Mouse (Mus musculus) heart, adult 9 months (tissue): ENCODE measurements around the gene Lhfpl5.
"Not testable (repeated sequence)": the region's sequence is repeated elsewhere in the genome, so short reads cannot be mapped to it uniquely, and the experiment has no call there.

Experiments
- DNase-seq, 2 experiments: peaks; one replicate each; pipeline ENCODE4 v3.0.0; 2022; ENCODE audit warnings: low spot score in 2 of 2

The Lhfpl5 gene

DNA sequence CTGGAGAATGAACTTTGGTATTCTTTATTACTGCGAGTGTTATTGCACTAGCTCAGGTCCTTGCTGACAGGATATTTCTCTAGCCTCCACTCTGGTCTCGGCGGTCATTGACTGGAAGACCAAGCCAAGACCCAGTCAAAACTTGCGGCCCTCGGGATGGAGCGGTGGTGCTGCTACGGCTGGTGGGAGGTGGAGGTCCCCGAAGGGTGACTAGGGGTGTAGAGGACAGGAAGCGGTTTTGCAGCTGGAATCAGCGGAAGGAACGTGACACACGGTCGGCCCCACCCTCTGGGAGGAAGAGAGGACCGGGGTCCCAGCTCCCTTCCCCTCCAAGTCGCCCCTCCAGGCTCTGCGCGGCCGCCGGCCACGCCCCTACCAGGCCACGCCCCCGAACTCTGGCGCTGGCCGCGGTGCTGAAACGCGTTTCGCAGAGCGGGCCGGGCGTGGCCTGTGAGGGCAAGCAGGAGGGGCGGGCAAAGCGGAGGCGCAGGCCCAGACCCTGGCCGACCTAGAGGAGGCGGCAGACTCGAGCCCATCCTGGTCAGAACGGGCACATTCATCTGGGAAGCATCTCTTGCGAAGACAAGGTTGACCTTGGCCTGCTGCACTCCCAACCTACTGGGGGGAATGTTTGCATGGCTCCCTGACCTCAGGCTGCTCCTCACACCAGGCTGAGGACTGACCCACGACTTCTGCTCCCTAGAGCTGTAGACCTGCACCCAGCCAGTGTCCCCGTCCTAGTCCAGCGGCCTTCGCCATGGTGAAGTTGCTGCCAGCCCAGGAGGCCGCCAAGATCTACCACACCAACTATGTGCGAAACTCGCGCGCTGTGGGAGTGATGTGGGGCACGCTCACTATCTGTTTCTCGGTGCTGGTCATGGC lies at the start of gene Lhfpl5:
Gene Lhfpl5 (plus strand): TSS at position 398 of the 882 bp plus-strand sequence.
- no peak for DNase-seq

DNA sequence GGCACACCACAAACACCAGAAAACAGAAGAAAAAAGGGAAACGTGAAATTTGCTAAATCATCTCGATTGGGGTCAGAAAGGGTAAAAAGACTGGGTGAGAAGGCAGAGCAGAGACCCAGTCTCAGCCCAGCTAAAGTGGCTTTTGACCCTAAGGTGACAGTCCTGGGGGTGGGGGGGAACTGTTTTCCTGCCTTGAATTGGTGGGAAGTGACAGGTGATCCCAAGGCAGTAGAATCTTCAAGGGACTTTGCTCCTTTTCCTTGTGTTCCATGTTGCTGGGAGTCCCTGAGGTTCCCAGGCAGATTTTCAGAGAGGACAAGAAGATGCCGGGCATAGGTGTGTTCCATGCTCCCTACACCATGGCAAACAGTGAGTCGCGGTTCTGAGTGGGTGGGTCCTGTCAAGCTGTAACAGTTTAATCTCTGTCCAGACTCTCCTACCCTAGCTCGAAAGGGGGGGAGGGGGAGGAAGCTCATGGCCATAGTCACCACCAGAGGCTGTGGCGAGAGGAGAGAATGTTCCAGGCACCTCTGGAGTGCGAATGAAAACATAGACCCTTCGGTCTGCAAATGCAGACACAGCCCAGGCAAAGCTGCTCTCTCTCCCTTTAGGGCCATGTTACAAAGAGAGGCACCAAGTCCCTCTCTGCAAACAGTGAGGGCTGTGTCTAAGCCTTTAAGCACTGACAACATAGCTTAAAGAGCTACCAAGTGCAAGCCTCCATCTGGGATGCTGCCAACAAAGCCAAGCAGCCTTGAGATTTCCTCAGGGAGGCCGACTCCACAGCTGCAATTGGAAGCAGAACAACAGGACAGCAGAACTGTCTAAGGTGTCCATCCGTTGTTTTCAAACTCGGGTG lies 48.0 kb upstream of the Lhfpl5 start:
- DNase-seq: no peak

DNA sequence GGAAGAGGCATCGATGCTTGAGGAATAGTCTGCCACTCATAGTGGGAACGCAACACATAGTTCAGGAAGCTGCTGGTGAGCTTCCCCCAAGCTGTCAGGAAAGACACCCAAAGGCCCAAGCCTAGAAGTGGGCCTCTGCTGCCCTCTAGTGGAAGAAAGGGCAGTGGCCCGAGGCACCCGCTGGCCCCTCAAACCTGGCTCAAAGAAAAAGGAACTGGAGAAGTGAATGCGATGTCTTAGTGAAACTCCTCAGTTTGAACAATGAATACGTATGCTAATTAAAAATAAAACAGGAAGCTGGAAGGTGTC lies 47.4 kb upstream of the Lhfpl5 start:
- peak; percentile 76 to 85 for DNase-seq

DNA sequence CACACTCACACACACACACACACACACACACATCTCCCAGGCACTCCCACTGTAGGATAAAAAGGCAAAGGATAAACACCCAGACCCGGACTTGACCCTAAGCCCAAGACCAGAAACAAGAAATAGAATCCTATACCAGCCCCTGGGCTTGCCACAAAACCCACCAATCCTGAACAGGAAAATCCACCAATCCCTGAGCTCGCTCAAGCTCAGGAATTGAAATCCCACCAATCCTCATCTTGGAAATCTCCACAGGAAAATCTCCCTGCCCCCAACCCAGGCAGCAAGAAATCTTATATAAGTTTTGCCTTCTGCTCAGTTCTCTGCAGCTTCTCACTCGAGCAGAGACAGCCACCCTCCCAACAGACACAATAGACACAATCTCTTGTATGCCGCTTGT lies 46.3 kb upstream of the Lhfpl5 start:
- no peak for DNase-seq

DNA sequence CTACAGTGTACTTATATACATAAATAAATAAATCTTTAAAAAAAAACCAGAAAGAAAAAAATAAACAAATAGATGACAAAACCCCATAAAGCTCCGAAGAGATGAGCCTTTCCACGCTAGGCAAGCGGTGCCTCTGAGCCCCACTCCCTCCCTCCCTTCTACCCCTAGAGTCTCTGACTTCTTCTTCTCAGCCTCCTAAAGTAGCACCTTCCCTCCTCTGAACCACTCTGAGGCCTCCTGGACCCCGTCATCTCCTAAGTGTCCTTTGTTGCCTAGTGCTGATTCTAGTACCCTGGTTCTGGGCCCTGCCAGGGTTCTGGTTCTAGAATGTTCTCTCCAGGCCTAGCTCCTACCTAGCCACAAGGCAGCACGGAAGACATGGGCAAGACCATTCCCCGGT lies 44.9 kb upstream of the Lhfpl5 start, which contains the start of gene Armc12:
Gene Armc12 (plus strand): TSS at position 301 of the 400 bp plus-strand sequence.
- no peak for DNase-seq

DNA sequence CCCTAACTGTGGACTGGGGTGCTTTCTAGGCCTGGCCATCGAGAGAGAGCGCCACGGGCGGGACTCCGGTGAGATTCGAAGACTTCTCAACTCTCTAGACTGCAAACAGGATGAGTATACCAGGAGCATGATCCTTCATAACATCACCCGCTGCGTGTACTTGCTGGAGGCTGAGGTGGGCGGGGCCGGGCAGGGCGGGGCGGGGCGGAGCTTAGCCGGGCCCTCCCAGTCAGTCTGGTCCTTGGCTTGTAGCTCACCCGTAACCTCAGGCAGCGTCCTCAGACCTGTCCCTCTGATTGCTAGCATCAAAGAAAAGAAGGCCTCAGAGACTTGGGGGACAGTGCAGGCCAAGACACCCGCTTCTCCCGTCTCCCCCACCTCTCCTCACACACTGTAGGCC lies 43.5 kb upstream of the Lhfpl5 start:
- no peak for DNase-seq

DNA sequence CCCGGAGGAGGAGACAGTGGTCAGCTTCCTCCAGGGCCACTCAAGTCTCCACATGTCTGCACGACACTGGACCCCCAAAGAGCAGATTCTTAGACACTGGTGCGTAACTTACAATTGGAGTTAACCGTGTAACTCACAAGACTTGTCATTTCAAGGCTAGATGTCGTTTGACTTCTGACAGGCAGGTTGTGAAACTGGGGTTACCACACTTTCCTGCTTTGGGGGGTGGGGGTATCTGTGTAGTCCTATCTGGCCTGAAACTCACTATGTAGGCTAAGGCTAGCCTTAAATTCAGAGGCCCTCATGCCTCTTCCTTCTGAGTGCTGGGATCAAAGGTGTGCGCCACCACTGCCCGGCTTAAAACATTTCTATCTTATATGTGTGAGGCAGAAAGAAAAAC lies 42.9 kb upstream of the Lhfpl5 start:
- DNase-seq: no peak

DNA sequence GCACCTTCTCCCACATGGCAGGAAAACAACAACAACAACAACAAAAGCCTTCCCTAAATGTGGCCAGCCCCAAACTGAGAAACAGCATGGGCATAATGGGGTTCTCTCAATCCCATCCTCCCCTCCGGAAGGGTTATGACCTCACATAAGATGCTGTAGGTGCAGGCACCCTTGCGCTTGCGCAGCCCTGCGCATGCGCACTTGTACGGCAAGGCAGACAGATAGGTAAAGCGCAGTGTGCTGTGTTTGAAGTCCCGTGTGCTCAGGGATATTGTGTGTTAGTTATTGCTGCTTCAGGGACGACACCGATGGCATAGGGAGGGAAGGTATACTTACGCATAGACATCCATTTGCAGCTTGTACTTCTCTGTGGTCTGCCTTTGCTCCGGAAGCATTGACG lies 42.1 kb upstream of the Lhfpl5 start:
- DNase-seq: no peak

DNA sequence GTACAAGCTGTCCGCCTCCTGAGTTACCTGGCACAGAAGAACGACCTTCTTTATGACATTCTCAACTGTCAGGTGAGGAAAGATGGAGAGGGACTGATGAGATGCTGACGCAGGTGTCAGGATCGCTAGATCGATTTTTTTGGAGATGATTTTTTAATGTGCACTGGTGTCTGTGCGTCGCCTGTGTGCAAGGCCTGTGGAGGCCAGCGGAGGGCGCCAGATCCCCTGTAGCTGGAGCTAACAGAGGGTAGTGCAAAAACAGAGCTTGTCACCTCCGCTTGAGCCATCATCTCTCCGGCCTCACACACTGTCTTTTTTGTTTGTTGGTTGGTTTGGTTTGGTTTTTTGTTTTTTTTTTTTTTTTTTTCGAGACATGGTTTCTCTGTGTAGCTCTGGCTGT lies 37.6 kb upstream of the Lhfpl5 start:
- DNase-seq: no peak

DNA sequence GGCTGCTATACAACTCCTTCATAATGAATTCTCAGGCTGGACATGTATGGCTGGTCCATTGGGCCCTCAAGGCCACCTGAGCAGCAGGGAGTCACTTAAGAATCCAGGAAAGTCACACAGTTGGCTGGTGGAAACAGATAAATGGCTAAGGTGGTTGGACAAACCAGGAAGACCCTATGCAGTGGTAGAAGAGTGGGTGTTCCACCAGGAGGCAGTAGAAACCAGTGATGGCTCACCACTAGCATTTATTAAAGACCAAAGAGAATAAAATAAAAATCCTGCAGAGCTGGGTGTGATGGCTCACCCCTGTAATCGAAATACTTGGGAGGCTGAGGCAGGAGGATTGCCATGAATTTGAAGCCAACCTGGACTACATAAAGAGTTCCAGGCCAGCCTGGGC lies 28.5 kb upstream of the Lhfpl5 start:
- no peak for DNase-seq

DNA sequence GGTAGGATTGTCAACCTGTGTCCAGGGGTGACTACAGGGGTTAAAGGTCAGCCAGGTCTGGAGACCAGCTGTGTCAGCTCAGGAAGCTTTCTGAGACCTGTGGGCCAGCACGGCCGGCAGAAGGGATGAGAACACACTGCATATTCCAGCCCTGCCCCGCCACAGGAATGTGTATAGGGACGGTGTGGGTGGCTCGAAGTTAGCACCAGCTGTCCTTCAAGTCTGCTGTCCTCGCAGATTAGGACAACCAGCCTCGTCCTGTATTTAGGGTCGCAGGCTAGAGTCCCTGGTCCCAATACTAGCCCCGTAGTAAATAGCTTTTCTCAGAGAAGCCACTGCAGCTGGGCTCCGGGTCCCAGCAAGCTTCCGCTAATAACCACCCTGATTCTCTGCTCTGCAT lies 26.9 kb upstream of the Lhfpl5 start:
- no peak for DNase-seq

DNA sequence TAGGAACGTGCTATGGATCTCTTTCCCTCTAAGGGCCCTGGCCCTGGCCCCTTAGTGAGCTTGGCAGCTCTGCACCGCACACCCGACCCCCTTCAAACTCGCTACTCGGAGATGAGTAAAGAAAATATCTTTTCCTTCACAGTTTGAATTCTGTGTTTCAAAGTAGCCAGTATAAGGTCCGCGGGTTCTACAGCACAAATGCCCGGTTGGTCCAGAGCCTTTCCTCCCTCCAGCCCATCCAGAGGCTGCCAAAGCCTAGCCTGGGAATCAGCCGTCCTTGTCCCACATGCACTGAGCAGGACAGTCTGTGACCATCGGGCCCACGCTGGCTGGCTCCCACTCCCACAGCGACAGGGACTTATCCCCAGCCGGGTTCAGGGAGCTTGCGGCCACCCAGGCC lies 26.3 kb upstream of the Lhfpl5 start, which contains the start of gene Clpsl2:
Gene Clpsl2 (plus strand): TSS at position 301 of the 400 bp plus-strand sequence.
- DNase-seq: no peak

DNA sequence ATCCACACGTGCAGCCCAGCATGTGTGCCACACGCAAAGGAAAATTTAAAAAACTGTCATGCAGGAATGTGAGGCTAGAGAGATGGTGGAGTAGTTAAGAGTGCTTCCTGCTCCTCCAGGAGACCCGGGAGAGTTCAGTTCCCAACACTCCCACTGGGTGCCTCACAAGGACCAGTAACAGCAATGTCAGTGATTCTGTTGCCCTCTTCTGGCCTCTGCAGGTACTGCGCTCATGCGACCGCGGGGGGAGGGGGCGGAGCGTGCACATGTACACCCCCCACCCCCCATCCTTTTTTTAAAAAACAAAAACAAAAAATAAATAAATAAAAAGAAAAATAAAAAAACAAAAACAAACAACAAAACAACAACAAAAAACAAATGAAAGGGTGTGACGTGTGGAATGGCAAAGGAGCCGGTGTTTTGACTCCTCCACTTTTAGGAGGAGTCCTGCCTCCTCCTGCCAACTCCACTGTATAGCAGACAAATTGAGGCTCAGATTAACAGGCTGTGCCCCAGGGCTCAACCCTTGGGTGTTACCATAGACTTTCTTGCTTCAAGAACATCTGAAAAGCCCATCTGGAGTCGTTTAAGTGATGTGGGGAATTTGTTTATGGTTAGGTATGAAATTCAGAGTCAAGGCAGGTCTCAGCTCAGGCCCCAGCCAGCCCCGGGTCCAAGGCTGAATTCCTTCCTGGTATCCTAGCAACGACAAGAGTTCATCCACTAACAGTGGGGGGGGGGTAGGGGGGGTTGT lies 22.2 kb upstream of the Lhfpl5 start:
- DNase-seq: peak; percentile 39 to 58

DNA sequence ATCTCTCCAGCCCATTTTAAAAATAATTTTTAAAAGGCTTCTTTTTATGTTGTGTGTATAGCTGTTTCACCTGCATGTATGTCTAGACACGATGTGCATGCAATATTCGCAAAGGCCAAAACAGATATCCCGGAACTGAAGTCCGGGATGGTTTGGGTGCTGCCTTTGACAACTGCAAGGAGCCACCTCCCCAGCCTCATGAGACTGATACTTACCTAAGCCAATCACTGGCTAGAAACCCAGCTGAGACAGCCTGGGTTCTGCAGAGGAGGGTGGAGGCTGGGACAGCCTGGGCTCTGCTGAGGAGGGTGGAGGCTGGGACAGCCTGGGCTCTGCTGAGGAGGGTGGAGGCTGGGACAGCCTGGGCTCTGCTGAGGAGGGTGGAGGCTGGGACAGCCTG lies 21.4 kb upstream of the Lhfpl5 start:
- DNase-seq: not testable (repeated sequence)

DNA sequence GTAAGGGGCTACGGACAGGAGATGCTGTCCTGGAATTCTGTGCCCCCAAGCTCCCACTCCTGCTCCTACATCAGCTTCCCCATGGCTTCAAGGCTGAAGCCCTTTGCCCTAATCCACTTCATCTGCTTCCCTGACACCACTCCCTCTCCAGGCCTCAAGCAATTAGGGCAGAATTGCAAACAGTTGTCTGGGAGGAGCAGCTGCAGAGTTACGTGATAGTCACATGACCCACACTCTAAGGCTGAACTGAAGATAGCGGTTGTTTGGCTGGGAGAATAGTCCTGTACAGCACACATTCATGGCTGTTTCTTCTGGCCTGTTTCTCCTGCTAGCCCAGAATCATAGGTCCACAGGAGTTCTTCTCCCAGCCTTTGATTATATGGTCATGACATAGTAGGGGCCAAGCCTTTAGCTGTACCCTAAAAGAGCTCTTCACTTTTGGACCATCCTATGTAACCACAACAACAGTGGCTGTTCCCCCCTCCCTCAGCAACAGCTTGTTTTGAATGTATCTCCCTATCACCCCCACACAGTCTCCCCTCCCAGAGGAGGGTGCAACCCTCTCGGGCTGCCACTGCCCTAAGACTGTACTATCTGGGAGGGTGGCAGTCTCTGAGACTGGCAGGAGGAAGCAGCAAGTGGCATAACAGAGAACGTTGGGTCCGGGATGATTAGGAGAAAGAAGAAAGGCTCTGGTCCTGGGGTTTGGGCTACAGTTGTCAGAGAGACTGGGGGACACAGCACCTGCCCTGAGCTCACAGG lies 18.6 kb upstream of the Lhfpl5 start:
- DNase-seq: no peak

DNA sequence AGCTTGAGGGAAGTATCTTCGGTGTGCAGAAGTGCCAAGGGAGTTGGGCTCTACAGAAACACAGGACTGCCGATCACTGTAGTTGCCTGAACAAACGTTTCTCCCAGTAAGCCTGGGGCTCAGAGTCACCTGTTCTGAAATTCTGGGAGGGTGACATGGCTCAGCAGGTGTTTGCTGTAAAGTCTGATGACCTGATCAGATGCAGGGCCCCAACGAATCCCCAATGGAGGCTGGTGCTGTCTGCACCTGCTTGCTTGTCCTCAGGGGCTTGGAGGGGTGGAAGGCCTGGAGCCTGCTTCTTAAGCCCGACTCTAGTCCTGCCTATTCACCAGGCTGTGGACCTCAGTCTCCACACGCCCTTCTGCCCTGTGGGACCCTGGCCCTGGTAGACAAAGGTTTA lies 17.7 kb upstream of the Lhfpl5 start:
- DNase-seq: no peak

DNA sequence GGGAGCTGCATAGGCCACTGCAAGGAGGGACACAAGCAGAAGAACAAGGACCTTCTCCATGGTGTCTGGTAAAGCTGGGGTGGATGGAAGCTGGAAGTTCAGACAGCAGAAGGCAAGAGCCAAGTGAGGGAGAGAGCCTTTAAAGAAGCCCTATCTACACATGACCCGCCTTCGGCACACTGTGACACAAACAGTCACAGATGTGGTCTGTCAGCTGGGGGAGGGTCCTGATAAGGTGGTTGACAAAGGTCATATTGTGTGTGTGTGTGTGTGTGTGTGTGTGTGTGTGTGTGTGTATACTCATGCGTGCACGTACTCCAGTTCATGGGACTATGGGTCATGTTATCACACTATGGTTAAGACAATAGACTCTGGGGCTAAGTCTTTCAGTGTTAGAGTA lies 14.8 kb upstream of the Lhfpl5 start, which contains the start of gene Clps:
Gene Clps (minus strand): TSS at position 169 of the 400 bp plus-strand sequence.
- DNase-seq: no peak

DNA sequence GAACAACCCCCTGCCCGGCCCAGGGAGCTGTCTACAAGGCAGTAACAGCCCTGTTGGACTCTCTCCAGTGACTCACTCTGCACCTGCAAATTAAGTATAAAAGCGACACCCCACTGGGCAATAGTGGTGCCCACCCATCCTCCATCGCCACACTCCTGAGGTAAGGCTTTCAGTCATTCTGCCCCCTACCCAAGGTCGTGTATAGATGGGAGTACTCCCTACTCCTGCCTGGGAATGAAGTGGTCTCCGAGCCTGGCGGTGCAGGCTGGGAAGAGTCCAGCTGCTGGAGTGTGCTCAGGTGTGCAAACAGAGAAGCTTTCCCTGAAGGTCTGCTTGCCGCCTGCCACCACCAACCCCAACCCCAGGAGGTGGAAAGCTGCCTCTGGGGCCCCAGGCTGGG lies 13.8 kb upstream of the Lhfpl5 start:
- no peak for DNase-seq

DNA sequence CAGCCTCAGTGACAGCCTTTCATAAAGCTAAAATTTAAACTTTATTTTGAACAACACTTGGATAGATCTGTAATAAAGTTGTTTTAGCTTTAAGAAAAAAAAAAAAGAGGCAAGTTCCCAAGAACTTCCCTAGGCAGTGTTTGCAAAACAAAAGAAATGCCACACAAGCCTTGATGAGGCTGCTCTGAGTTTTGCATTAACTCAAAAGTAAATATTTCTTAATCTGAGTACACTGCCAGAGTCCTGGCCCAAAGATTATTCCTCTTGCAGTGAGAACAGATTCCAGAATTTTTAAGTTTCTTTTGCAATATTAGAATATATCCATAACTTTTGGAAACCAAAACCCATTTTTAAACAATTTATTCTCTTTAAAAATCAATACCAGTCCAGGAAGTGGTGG lies 10.3 kb upstream of the Lhfpl5 start:
- DNase-seq: no peak

DNA sequence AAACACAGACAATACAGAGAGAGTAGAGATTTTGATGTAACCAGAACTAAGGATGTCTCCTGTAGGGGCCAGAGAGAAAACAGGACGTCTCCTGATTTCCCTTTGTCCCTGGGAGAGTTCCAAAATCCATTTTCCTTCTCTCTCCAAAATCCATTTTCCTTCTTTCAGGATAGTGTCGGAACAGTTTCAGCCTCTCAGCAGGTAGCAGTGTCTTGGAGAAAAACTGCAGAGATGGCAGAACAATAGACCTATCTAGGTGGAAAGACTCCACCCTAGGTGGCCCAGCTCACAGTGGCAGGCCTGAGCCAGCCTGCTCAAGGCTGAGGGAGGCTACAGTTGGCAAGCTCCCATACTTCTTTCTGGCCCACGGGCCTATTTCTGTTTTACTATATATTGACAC lies 7.9 kb upstream of the Lhfpl5 start:
- DNase-seq: no peak

DNA sequence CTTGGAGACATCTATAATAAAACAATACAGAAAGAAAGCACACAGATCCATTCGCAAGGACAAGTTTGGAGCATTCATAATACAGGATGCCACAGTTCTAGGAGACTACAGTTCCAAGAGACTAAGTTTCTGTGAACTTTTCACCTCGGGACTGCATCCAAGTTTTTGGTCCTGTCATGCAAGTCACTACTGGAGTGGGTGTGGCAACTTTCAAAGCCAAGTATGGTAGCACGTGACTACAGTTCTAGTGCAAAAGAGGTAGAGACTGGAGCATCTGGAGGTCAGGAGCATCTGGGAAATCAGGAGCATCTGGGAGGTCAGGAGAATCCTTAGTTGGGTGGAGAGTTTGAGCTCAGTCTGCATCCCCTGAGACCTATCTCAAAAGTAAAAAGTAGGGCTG lies 3.6 kb upstream of the Lhfpl5 start:
- DNase-seq: no peak
